Mouse (Mus musculus): ENCODE measurements around the gene Slc25a33. TPM values are rescaled to one million over a fixed set of nuclear protein-coding genes. Genes with fewer than 3 reads are reported as not detected.

Gene Slc25a33
- polyA plus RNA-seq, 1 experiment, result 16.8 TPM

- H3K4me3 ChIP-seq (ENCODE audit: insufficient read depth, low read depth, low read length), result no peak overlapping the region
- H3K27me3 ChIP-seq (replicated peaks; ENCODE audit: control insufficient read depth, insufficient read depth, low read length), result no peaks in the 10 kb centered on the region
- DNase-seq, result no peak
- 91% methylated on average over 8 of the region's 8 CpGs for WGBS
- TF ChIP-seq CTCF (conservative IDR thresholded peaks at IDR 0.05; ENCODE audit: insufficient read depth, insufficient read length, low read depth, low read length), result no peak
- no peak for TF ChIP-seq POLR2A (IDR thresholded peaks at IDR 0.05; ENCODE audit: low read depth, low read length)
- H3K27ac ChIP-seq (ENCODE audit: insufficient read depth, low read depth, low read length), result no peak overlapping the region
- H3K4me1 ChIP-seq (ENCODE audit: control insufficient read depth, insufficient read depth, low read length), result no peaks in the 10 kb centered on the region
- H3K36me3 ChIP-seq (ENCODE audit: control insufficient read depth, insufficient read depth, low read length), result no peaks in the 10 kb centered on the region
Observed at GRCm38 (mm10) chr4:149705941-149706340, 68.1 kb downstream of the Slc25a33 start.

- no peak overlapping the region for H3K27ac ChIP-seq (ENCODE audit: insufficient read depth, low read depth, low read length)
- H3K4me3 ChIP-seq (ENCODE audit: insufficient read depth, low read depth, low read length), result no peak overlapping the region
- no peak for TF ChIP-seq POLR2A (IDR thresholded peaks at IDR 0.05; ENCODE audit: low read depth, low read length)
- TF ChIP-seq CTCF (conservative IDR thresholded peaks at IDR 0.05; ENCODE audit: insufficient read depth, insufficient read length, low read depth, low read length), result no peak
- WGBS, result 50% methylated on average over 7 of the region's 7 CpGs
- H3K36me3 ChIP-seq (ENCODE audit: control insufficient read depth, insufficient read depth, low read length), result no peaks in the 10 kb centered on the region
- no peak for DNase-seq
- no peaks in the 10 kb centered on the region for H3K27me3 ChIP-seq (replicated peaks; ENCODE audit: control insufficient read depth, insufficient read depth, low read length)
- no peaks in the 10 kb centered on the region for H3K4me1 ChIP-seq (ENCODE audit: control insufficient read depth, insufficient read depth, low read length)
Observed at GRCm38 (mm10) chr4:149705298-149705697, 68.8 kb downstream of the Slc25a33 start.

GRCm38 (mm10) chr4:149702210-149702979, 71.7 kb downstream of the Slc25a33 start, which contains the start of gene Pik3cd:
Gene Pik3cd, minus strand, starts transcription at chr4:149702571.
- peak; percentile 36 for DNase-seq
- Histone ChIP-seq H3K4me1 (ENCODE audit: control insufficient read depth, insufficient read depth, low read length) (no peaks in the 10 kb centered on the region), H3K27ac (ENCODE audit: insufficient read depth, low read depth, low read length) (peak within 1 kb of the TSS; percentile 14; the same call in 1 of the 2 replicates), H3K27me3 (replicated peaks; ENCODE audit: control insufficient read depth, insufficient read depth, low read length) (no peaks in the 10 kb centered on the region), H3K36me3 (ENCODE audit: control insufficient read depth, insufficient read depth, low read length) (no peaks in the 10 kb centered on the region), H3K4me3 (ENCODE audit: insufficient read depth, low read depth, low read length) (no peak within 1 kb of the TSS)
- TF ChIP-seq POLR2A (IDR thresholded peaks at IDR 0.05; ENCODE audit: low read depth, low read length) (no peak), CTCF (conservative IDR thresholded peaks at IDR 0.05; ENCODE audit: insufficient read depth, insufficient read length, low read depth, low read length) (no peak)
- 36% methylated on average over 19 of the region's 19 CpGs for WGBS

GRCm38 (mm10) chr4:149701426-149702209, 72.5 kb downstream of the Slc25a33 start:
- H3K36me3 ChIP-seq (ENCODE audit: control insufficient read depth, insufficient read depth, low read length), result no peaks in the 10 kb centered on the region
- H3K27ac ChIP-seq (ENCODE audit: insufficient read depth, low read depth, low read length), result peak overlapping the region; percentile 14; the same call in 1 of the 2 replicates
- no peaks in the 10 kb centered on the region for H3K4me1 ChIP-seq (ENCODE audit: control insufficient read depth, insufficient read depth, low read length)
- 74% methylated on average over 18 of the region's 18 CpGs for WGBS
- no peaks in the 10 kb centered on the region for H3K27me3 ChIP-seq (replicated peaks; ENCODE audit: control insufficient read depth, insufficient read depth, low read length)
- TF ChIP-seq CTCF (conservative IDR thresholded peaks at IDR 0.05; ENCODE audit: insufficient read depth, insufficient read length, low read depth, low read length), result no peak
- TF ChIP-seq POLR2A (IDR thresholded peaks at IDR 0.05; ENCODE audit: low read depth, low read length), result no peak
- no peak overlapping the region for H3K4me3 ChIP-seq (ENCODE audit: insufficient read depth, low read depth, low read length)
- DNase-seq, result peak; percentile 47

GRCm38 (mm10) chr4:149699953-149700352, 74.1 kb downstream of the Slc25a33 start:
- no peak for DNase-seq
- Histone ChIP-seq H3K36me3 (ENCODE audit: control insufficient read depth, insufficient read depth, low read length) (no peaks in the 10 kb centered on the region), H3K4me1 (ENCODE audit: control insufficient read depth, insufficient read depth, low read length) (peaks cover 7% of the 10 kb centered on the region; the same call in 1 of the 2 replicates), H3K27ac (ENCODE audit: insufficient read depth, low read depth, low read length) (no peak overlapping the region), H3K4me3 (ENCODE audit: insufficient read depth, low read depth, low read length) (no peak overlapping the region), H3K27me3 (replicated peaks; ENCODE audit: control insufficient read depth, insufficient read depth, low read length) (no peaks in the 10 kb centered on the region)
- 95% methylated on average over 4 of the region's 4 CpGs for WGBS
- no peak for TF ChIP-seq CTCF (conservative IDR thresholded peaks at IDR 0.05; ENCODE audit: insufficient read depth, insufficient read length, low read depth, low read length)
- TF ChIP-seq POLR2A (IDR thresholded peaks at IDR 0.05; ENCODE audit: low read depth, low read length), result no peak

- TF ChIP-seq CTCF (conservative IDR thresholded peaks at IDR 0.05; ENCODE audit: insufficient read depth, insufficient read length, low read depth, low read length), result peak; percentile 65
- no peak for TF ChIP-seq POLR2A (IDR thresholded peaks at IDR 0.05; ENCODE audit: low read depth, low read length)
- H3K27ac ChIP-seq (ENCODE audit: insufficient read depth, low read depth, low read length), result peak overlapping the region; percentile 21; the same call in 1 of the 2 replicates
- WGBS, result 6% methylated on average over 35 of the region's 35 CpGs
- H3K4me1 ChIP-seq (ENCODE audit: control insufficient read depth, insufficient read depth, low read length), result peaks cover 7% of the 10 kb centered on the region; the same call in 1 of the 2 replicates
- DNase-seq, result peak; percentile 67
- H3K4me3 ChIP-seq (ENCODE audit: insufficient read depth, low read depth, low read length), result peak overlapping the region; percentile 61
- H3K27me3 ChIP-seq (replicated peaks; ENCODE audit: control insufficient read depth, insufficient read depth, low read length), result no peaks in the 10 kb centered on the region
- no peaks in the 10 kb centered on the region for H3K36me3 ChIP-seq (ENCODE audit: control insufficient read depth, insufficient read depth, low read length)
Observed at GRCm38 (mm10) chr4:149698197-149698821, 75.8 kb downstream of the Slc25a33 start.

Measured in kidney, adult 2 months (tissue).